Mouse (Mus musculus): ENCODE measurements around the gene Gfra4. TPM values are rescaled to one million over a fixed set of nuclear protein-coding genes. Genes with fewer than 3 reads are reported as not detected.

Gfra4 gene
- total RNA-seq (2014; rRNA removed) = 56.3 and 68.6 TPM in 2 replicates
- polyA plus RNA-seq (2015; fragmentation: Nextera tagmentation; extraction: Ambion mirVana) = 57.9 and 62.2 TPM in 2 replicates

GRCm38 (mm10) chr2:131042988-131043387 is at the start of gene Gfra4:
TSS of gene Gfra4 (minus strand) at chr2:131043088.
- no peaks in the 10 kb centered on the region for H3K27me3 ChIP-seq (ENCODE audit: insufficient read depth, low read length)
- H3K4me2 ChIP-seq (ENCODE audit: low read depth, low read length, poor library complexity, severe bottlenecking) = peak within 1 kb of the TSS; percentile 86
- ATAC-seq (ENCODE audit: low FRiP score) = no peak
- TF ChIP-seq CTCF (IDR thresholded peaks at IDR 0.05) = no peak
- DNase-seq (ENCODE audit: low spot score) = no peak
- WGBS = 78% methylated on average over 2 of the region's 2 CpGs
- H3K4me3 ChIP-seq (ENCODE audit: low read depth, low read length) = peak within 1 kb of the TSS; percentile 60
- H3K4me1 ChIP-seq (ENCODE audit: insufficient read depth, low read length) = peaks cover 2% of the 10 kb centered on the region; the same call in 1 of the 2 replicates
- peak within 1 kb of the TSS; percentile 74; the same call in 1 of the 2 replicates for H3K27ac ChIP-seq (ENCODE audit: low read depth, low read length)
- no peaks in the 10 kb centered on the region for H3K36me3 ChIP-seq (ENCODE audit: insufficient read depth, low read length)
- peak within 1 kb of the TSS; percentile 78 for H3K9ac ChIP-seq (replicated peaks; ENCODE audit: low read length, poor library complexity, severe bottlenecking)
- no peaks in the 10 kb centered on the region for H3K9me3 ChIP-seq (ENCODE audit: low read length)

- WGBS = 92% methylated on average over 3 of the region's 3 CpGs
- DNase-seq (ENCODE audit: low spot score) = no peak
These were observed 48.0 kb upstream of the Gfra4 start for GRCm38 (mm10) chr2:131090852-131091251.

GRCm38 (mm10) chr2:131089634-131090033 is 46.7 kb upstream of the Gfra4 start:
- TF ChIP-seq CTCF (IDR thresholded peaks at IDR 0.05) = no peak
- no peak overlapping the region for H3K4me3 ChIP-seq (ENCODE audit: low read depth, low read length)
- H3K4me2 ChIP-seq (ENCODE audit: low read depth, low read length, poor library complexity, severe bottlenecking) = no peak overlapping the region
- no peaks in the 10 kb centered on the region for H3K4me1 ChIP-seq (ENCODE audit: insufficient read depth, low read length)
- H3K27ac ChIP-seq (ENCODE audit: low read depth, low read length) = no peak overlapping the region
- H3K27me3 ChIP-seq (ENCODE audit: insufficient read depth, low read length) = no peaks in the 10 kb centered on the region
- DNase-seq (ENCODE audit: low spot score) = no peak
- no peak for ATAC-seq (ENCODE audit: low FRiP score)
- no peaks in the 10 kb centered on the region for H3K9me3 ChIP-seq (ENCODE audit: low read length)
- no peaks in the 10 kb centered on the region for H3K36me3 ChIP-seq (ENCODE audit: insufficient read depth, low read length)
- no peak overlapping the region for H3K9ac ChIP-seq (replicated peaks; ENCODE audit: low read length, poor library complexity, severe bottlenecking)
- WGBS = 81% methylated on average over 1 of the region's 1 CpGs

More at GRCm38 (mm10) chr2:131090852-131091251, 48.0 kb upstream of the Gfra4 start:
- Histone ChIP-seq H3K4me3 (ENCODE audit: low read depth, low read length) (no peak overlapping the region), H3K9ac (replicated peaks; ENCODE audit: low read length, poor library complexity, severe bottlenecking) (no peak overlapping the region), H3K27me3 (ENCODE audit: insufficient read depth, low read length) (no peaks in the 10 kb centered on the region), H3K36me3 (ENCODE audit: insufficient read depth, low read length) (no peaks in the 10 kb centered on the region), H3K4me1 (ENCODE audit: insufficient read depth, low read length) (no peaks in the 10 kb centered on the region), H3K4me2 (ENCODE audit: low read depth, low read length, poor library complexity, severe bottlenecking) (no peak overlapping the region), H3K27ac (ENCODE audit: low read depth, low read length) (no peak overlapping the region), H3K9me3 (ENCODE audit: low read length) (no peaks in the 10 kb centered on the region)
- no peak for ATAC-seq (ENCODE audit: low FRiP score)
- TF ChIP-seq CTCF (IDR thresholded peaks at IDR 0.05) = no peak

- TF ChIP-seq CTCF (IDR thresholded peaks at IDR 0.05) = no peak
- Histone ChIP-seq H3K27ac (ENCODE audit: low read depth, low read length) (no peak overlapping the region), H3K36me3 (ENCODE audit: insufficient read depth, low read length) (no peaks in the 10 kb centered on the region), H3K9ac (replicated peaks; ENCODE audit: low read length, poor library complexity, severe bottlenecking) (no peak overlapping the region), H3K4me3 (ENCODE audit: low read depth, low read length) (no peak overlapping the region), H3K4me2 (ENCODE audit: low read depth, low read length, poor library complexity, severe bottlenecking) (no peak overlapping the region), H3K9me3 (ENCODE audit: low read length) (no peaks in the 10 kb centered on the region), H3K27me3 (ENCODE audit: insufficient read depth, low read length) (no peaks in the 10 kb centered on the region), H3K4me1 (ENCODE audit: insufficient read depth, low read length) (no peaks in the 10 kb centered on the region)
- no peak for ATAC-seq (ENCODE audit: low FRiP score)
- 84% methylated on average over 4 of the region's 4 CpGs for WGBS
- DNase-seq (ENCODE audit: low spot score) = no peak
These were observed 45.7 kb upstream of the Gfra4 start for GRCm38 (mm10) chr2:131088581-131088980.

GRCm38 (mm10) chr2:131086667-131087390 is 43.9 kb upstream of the Gfra4 start, which contains the start of gene Siglec1:
TSS of gene Siglec1 (minus strand) at chr2:131086765.
- Histone ChIP-seq H3K4me2 (ENCODE audit: low read depth, low read length, poor library complexity, severe bottlenecking) (no peak within 1 kb of the TSS), H3K9me3 (ENCODE audit: low read length) (no peaks in the 10 kb centered on the region), H3K4me3 (ENCODE audit: low read depth, low read length) (no peak within 1 kb of the TSS), H3K36me3 (ENCODE audit: insufficient read depth, low read length) (no peaks in the 10 kb centered on the region), H3K27me3 (ENCODE audit: insufficient read depth, low read length) (no peaks in the 10 kb centered on the region), H3K27ac (ENCODE audit: low read depth, low read length) (no peak within 1 kb of the TSS), H3K9ac (replicated peaks; ENCODE audit: low read length, poor library complexity, severe bottlenecking) (no peak within 1 kb of the TSS), H3K4me1 (ENCODE audit: insufficient read depth, low read length) (no peaks in the 10 kb centered on the region)
- DNase-seq (ENCODE audit: low spot score) = no peak
- ATAC-seq (ENCODE audit: low FRiP score) = no peak
- no peak for TF ChIP-seq CTCF (IDR thresholded peaks at IDR 0.05)
- WGBS = 80% methylated on average over 11 of the region's 11 CpGs

GRCm38 (mm10) chr2:131084206-131084605 is 41.3 kb upstream of the Gfra4 start:
- Histone ChIP-seq H3K4me1 (ENCODE audit: insufficient read depth, low read length) (no peaks in the 10 kb centered on the region), H3K27ac (ENCODE audit: low read depth, low read length) (no peak overlapping the region), H3K9ac (replicated peaks; ENCODE audit: low read length, poor library complexity, severe bottlenecking) (no peak overlapping the region), H3K9me3 (ENCODE audit: low read length) (no peaks in the 10 kb centered on the region), H3K36me3 (ENCODE audit: insufficient read depth, low read length) (no peaks in the 10 kb centered on the region), H3K27me3 (ENCODE audit: insufficient read depth, low read length) (no peaks in the 10 kb centered on the region), H3K4me3 (ENCODE audit: low read depth, low read length) (no peak overlapping the region), H3K4me2 (ENCODE audit: low read depth, low read length, poor library complexity, severe bottlenecking) (no peak overlapping the region)
- ATAC-seq (ENCODE audit: low FRiP score) = no peak
- 91% methylated on average over 4 of the region's 4 CpGs for WGBS
- no peak for TF ChIP-seq CTCF (IDR thresholded peaks at IDR 0.05)
- no peak for DNase-seq (ENCODE audit: low spot score)

All from midbrain, postnatal 0 days (tissue).